Mouse (Mus musculus) cerebellum, adult 2 months (tissue): ENCODE results near the gene Mettl8. TPM values are rescaled to one million over a fixed set of nuclear protein-coding genes. Genes with fewer than 3 reads are reported as not detected.

Source experiments
- DNase-seq, 2 experiments: peaks; one replicate each; pipeline ENCODE4 v3.0.0; 2021
- H3K27ac ChIP-seq: fragments of 200-500 bp; 2 replicates; pipeline ENCODE4 v1.5.1; 2012; ENCODE audit warnings: low read length, control low read depth, inconsistent platforms; ENCODE audit not compliant: insufficient read depth
- H3K27me3 ChIP-seq: fragments of 200-500 bp; 2 replicates; pipeline ENCODE4 v1.6.1; 2012; ENCODE audit warnings: inconsistent platforms, mild to moderate bottlenecking, low read length, moderate library complexity; ENCODE audit not compliant: control insufficient read depth, insufficient read depth
- H3K4me1 ChIP-seq: fragments of 200-500 bp; 2 replicates; pipeline ENCODE4 v1.6.1; 2011; ENCODE audit warnings: low read length; ENCODE audit not compliant: control insufficient read depth, insufficient read depth
- H3K4me3 ChIP-seq: fragments of 200-500 bp; replicated peaks from 2 replicates; pipeline ENCODE3; 2011; ENCODE audit warnings: mild to moderate bottlenecking, low read depth, low read length, control low read depth; ENCODE audit not compliant: insufficient read depth
- CTCF ChIP-seq: fragments of 200-500 bp; IDR thresholded peaks from 2 replicates; pipeline ENCODE4 v1.5.1; 2011; ENCODE audit warnings: low read depth, mild to moderate bottlenecking, control low read depth, low read length, moderate library complexity, borderline replicate concordance; ENCODE audit not compliant: insufficient read depth
- POLR2A ChIP-seq: fragments of 200-500 bp; IDR thresholded peaks from 2 replicates; pipeline ENCODE4 v1.6.1; 2011; ENCODE audit warnings: low read length, control low read depth, borderline replicate concordance; ENCODE audit not compliant: insufficient read depth
- WGBS: fragments of 180-500 bp; shearing (Covaris S2); methylation state at CpG from one replicate; pipeline ENCODE4 v1.1.7; 2018; 5-methylcytosine and 5-hydroxymethylcytosine counted together
- polyA plus RNA-seq: library from polyadenylated mRNA; depleted of rRNA; stranded (reverse); fragments of >200 nt; gene quantifications from 2 replicates; pipeline ENCODE4 v1.2.3, GENCODE M21; 2012; rRNA removed

The Mettl8 gene
- 13.9 and 14.6 TPM in 2 replicates for polyA plus RNA-seq

DNA sequence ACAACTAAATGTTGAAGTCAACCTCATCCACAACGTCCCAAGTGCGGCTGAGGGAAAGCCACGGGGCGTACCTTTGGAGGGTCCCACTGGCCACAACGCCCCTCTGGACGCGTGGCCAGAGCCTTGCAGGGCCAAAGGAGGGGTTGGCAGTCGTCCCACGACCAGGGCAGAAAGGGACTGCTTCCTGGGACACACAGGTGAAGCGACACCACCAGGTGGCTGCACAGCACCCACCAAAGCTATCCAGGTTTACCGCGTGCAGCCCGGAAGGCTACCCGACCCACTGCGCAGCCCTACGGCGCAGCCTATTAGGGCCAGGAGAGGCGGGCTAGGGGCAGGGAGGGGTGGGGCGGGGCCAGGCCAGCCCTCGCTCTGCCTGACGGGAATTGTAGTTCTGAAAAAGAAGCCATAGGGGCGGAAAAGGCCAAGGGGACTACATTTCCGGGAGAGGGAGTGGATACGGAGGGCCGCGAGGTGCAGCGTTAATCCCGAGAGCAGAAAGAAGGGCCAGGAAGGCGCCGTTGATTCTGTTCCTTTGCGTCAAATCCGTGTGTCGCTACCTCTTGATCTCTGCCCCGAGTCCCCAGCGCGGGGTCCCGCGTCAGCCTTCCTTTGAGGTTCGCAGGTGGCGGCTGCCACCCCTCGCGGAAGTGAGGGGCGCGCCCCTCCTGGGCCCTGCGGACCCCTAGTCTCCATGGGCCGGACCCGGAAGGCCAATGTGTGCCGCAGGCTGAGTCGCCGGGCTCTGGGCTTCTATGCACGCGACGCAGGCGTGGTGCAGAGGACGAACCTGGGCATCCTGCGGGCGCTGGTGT lies at the start of gene Mettl8, which contains the start of gene Dcaf17:
Mettl8 (minus strand) TSS at position 284 of the 815 bp plus-strand sequence.
Dcaf17 (plus strand) TSS at position 29 of the 815 bp plus-strand sequence.
- H3K27me3 ChIP-seq, result no peaks in the 10 kb centered on the region
- peak; percentile 94 for DNase-seq
- H3K4me3 ChIP-seq, result peak within 1 kb of the TSS; percentile 77
- H3K4me1 ChIP-seq, result no peaks in the 10 kb centered on the region
- H3K27ac ChIP-seq, result peak within 1 kb of the TSS; percentile 85
- TF ChIP-seq CTCF (peak; percentile 23; the same call in 1 of the 2 replicates), POLR2A (peak; percentile 94)
- under 1% methylated on average over 57 of the region's 57 CpGs for WGBS

DNA sequence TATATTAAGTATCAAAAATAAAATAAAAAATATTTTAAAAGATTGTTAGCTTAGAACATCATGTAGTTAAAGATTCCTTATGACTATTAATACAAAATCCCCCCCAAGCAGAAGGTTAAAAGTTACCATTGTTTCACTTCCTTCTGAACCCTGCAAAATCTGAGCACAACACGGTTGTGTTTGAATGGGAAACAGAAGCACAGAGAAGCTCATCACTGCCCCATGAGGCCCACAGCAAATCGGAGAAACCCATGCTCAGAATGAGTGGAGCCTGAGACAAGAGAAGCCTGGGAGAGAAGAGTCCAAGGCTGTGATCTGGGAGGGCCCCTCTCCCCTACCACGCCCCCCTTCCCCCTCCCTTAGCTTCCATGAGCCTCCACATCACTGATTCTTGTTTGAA lies 49.3 kb upstream of the Mettl8 start:
- H3K4me3 ChIP-seq, result no peak overlapping the region
- TF ChIP-seq POLR2A (no peak), CTCF (no peak)
- WGBS, result 49% methylated on average over 3 of the region's 3 CpGs
- no peaks in the 10 kb centered on the region for H3K4me1 ChIP-seq
- no peak for DNase-seq
- no peaks in the 10 kb centered on the region for H3K27me3 ChIP-seq
- H3K27ac ChIP-seq, result no peak overlapping the region

DNA sequence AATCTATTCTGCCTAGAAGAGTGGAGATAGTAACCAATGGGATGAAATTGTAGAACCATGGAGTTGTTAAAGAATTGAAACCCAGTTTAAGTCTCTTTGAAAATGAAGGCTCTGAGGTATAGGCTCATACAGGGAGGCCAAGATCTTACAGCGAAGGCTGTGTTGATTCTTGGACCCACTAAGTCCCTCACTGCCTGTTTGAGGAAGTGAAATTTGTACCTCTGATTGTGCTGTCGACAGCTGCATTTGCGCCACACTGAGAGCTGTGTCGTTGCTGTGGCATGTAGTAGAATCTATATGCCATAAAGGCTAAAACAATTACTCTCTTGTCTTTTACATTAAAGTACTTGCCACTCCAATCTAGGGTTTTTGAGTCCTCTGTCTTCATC lies 47.9 kb upstream of the Mettl8 start:
- DNase-seq, result no peak
- TF ChIP-seq CTCF, result no peak
- TF ChIP-seq POLR2A, result no peak
- H3K4me1 ChIP-seq, result no peaks in the 10 kb centered on the region
- no peak overlapping the region for H3K4me3 ChIP-seq
- no peak overlapping the region for H3K27ac ChIP-seq
- H3K27me3 ChIP-seq, result no peaks in the 10 kb centered on the region
- WGBS, result 90% methylated on average over 4 of the region's 4 CpGs

DNA sequence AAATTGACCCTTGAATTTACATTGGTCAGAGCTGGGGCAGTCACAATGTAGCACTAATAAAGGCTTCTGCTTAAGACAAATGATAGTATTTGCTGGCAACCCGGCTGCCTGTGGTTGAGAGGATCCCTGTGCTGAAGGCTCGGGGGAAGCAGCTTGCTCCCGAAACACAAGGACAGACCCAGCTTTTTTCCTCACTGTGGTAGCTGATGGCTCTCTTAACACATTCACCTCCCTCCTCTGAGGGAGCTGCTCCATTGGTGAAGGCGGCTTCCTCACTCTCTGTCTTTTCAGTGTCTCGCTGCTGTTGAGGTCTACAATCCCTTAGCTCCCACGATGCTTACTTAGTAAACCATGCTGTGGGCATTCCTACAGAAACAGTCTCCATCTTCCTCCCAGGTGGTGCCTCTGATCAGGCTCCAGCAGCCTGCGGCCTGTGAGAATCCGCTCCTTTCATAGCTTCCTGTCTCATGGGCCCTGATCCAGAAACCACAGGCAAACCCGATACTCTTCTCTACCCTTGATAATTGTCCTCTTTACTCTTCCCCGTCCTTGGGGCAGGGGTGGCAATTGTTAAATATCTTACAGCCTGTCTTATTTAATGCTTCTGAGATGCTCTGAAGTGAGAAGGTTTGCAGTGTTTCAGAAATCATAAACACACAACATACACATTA lies 47.4 kb upstream of the Mettl8 start:
- Histone ChIP-seq H3K27me3 (no peaks in the 10 kb centered on the region), H3K27ac (no peak overlapping the region), H3K4me1 (no peaks in the 10 kb centered on the region), H3K4me3 (no peak overlapping the region)
- 44% methylated on average over 10 of the region's 10 CpGs for WGBS
- DNase-seq, result peak in 1 of 2 experiments; percentile 6
- TF ChIP-seq CTCF, result no peak
- TF ChIP-seq POLR2A, result no peak

DNA sequence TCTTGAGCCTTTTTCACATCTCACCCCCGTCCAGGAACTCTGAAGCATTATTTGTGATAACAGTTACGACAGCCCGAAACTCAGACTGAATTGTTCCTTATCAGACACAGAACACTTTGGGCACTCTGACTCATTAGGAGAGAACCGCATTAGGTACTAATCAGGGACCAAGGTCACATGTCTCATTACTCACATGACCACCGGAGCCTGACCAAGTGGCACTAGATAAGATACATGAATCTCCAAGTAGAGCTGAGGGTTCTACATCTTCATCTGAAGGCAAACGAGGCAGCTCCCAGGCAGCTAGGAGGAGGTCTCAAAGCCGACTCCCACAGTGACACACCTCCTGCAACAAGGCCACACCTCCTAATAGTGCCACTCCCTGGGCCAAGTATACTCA lies 40.8 kb upstream of the Mettl8 start:
- DNase-seq, result no peak
- Histone ChIP-seq H3K4me1 (no peaks in the 10 kb centered on the region), H3K4me3 (no peak overlapping the region), H3K27me3 (no peaks in the 10 kb centered on the region), H3K27ac (no peak overlapping the region)
- no peak for TF ChIP-seq CTCF
- no peak for TF ChIP-seq POLR2A
- WGBS, result 86% methylated on average over 7 of the region's 7 CpGs

DNA sequence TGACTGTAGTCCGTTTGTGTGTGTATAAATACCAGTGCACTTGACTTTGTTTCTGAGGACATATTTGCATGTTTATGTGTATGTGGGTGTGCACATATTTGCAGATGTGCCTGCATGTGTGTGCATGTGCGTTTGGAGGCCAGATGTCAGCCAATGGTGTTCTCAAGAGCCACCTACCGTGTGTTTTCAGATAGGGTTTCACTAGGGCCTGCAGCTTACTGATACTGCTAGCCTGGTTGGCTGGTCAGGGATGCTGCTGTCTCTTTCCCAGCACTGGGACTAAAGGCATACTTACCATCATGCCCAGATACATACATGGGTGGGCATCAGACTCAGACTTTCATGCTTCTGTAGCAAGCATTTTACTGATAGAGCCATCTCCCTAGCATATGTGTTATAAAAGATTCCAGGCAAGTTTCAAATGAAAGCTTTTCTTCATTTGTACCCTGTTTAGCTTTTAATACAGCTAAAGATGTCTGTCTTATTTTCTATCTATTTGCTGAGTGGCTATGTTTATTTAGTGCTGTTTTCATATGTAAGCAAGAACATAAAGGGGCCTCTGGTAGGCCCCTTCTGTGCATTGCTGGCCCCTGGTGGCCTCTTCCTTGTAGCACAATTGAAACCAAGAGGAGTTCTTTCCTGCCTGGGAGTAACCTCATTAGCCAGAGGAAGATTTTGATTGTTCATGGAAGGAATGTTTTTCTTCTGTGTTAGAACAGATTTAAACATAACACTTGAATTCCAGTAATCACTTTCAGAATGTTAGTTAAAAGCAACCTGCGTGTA lies 35.5 kb upstream of the Mettl8 start:
- H3K4me3 ChIP-seq, result no peak overlapping the region
- WGBS, result 91% methylated on average over 4 of the region's 4 CpGs
- TF ChIP-seq POLR2A (no peak), CTCF (no peak)
- DNase-seq, result no peak
- H3K4me1 ChIP-seq, result no peaks in the 10 kb centered on the region
- H3K27ac ChIP-seq, result no peak overlapping the region
- H3K27me3 ChIP-seq, result no peaks in the 10 kb centered on the region

DNA sequence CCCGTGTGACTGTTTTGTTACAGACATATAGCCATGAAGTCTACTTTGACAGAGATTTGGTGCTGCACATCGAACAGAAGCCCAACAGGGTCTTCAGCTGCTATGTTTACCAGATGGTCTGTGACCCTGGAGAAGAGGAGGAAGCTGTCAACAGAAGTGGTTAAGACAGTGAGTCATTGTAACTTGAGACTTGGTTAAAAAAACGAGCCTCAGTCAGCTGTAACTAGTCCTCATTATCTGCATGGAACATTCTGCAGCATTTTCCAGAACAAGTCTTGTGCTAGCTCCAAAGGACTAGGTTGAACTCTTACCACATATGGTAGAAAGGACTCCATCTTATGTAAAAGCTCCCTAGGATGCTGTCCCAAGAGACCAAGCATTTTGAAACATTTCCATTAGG lies 34.4 kb upstream of the Mettl8 start:
- TF ChIP-seq CTCF, result no peak
- TF ChIP-seq POLR2A, result no peak
- Histone ChIP-seq H3K4me3 (no peak overlapping the region), H3K27me3 (no peaks in the 10 kb centered on the region), H3K27ac (no peak overlapping the region), H3K4me1 (no peaks in the 10 kb centered on the region)
- DNase-seq, result no peak
- 80% methylated on average over 3 of the region's 3 CpGs for WGBS

DNA sequence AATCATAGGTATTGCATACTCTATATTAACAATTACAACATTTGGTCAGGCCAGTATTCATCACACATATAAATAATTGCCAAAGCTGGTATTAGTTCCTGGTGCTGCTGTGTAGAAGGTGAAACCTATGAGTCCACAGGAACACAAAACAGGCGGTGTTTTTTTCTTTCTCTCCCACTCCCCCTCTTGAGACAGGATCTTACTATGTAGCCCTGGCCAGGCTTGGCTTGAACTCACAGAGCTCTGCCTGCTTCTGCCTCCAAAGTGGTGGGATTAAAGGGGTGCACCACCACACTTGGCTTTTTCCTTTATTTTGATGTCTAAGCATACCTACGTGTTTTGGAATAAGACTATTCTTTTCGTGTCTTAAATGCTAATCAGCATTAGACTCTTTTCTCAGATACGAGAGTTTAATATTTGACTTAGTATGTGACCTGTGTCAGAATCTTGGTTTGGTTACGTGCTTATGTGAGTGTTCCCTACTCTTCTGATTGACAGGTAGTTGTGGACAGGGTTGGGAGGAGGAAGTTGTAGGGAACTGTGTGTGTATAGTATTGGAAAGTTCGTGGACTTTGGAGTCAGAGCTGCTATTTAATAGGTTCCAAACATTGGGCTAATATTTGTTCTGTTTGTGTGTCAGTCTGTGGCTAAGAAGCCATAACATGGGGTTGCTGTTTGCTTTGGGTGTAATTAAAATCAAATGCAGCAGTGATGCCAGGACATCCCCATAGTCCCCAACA lies 28.2 kb upstream of the Mettl8 start:
- TF ChIP-seq POLR2A, result no peak
- Histone ChIP-seq H3K4me1 (no peaks in the 10 kb centered on the region), H3K27me3 (no peaks in the 10 kb centered on the region), H3K27ac (no peak overlapping the region), H3K4me3 (no peak overlapping the region)
- WGBS, result 95% methylated on average over 6 of the region's 6 CpGs
- DNase-seq, result no peak
